Mouse (Mus musculus): Measurements from ENCODE around the gene Ppp1r3a. TPM values are rescaled to one million over a fixed set of nuclear protein-coding genes. Genes with fewer than 3 reads are reported as not detected.

Ppp1r3a gene
- polyA plus RNA-seq (2014; fragmentation: Nextera tagmentation; extraction: Ambion mirVana) = 0.18 TPM in 2 replicates

DNA sequence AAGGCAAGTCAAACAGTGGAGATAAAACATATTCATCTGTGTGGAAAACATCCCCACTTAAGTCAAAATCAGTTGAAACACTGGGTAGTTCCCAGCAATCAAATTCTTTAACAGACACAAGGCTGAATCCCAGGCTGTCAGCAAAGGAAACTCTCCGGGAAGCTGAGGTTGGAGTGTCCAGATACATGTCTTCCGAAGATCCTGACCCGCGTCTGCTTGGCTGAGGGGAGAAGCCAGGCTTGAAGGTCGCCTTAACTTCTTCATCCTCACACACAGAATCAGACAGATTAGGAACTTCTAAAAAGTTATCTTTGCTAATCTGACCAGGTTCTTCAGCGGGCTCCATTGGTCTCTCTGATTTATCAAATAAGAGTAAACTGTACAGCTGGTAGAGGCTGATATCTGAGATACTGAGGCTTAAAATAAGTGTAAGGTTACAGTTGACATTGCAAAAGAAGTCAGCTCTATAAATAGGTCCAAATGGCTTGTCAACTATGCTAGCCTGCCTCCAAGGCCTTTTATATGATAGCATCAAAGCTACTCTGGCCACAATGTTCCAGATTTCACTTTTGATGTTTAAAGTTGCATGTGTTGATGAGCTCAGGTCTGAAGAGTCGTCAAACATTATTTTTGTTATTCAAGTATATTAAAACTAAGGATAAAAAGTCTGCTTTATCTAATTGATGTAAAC, at the start of gene Ppp1r3a:
Ppp1r3a (minus strand) TSS at position 374 of the 691 bp plus-strand sequence.
- 59% methylated on average over 7 of the region's 7 CpGs for WGBS
- H3K4me3 ChIP-seq (ENCODE audit: low read depth, low read length) = no peak within 1 kb of the TSS
- no peak within 1 kb of the TSS for H3K9ac ChIP-seq

DNA sequence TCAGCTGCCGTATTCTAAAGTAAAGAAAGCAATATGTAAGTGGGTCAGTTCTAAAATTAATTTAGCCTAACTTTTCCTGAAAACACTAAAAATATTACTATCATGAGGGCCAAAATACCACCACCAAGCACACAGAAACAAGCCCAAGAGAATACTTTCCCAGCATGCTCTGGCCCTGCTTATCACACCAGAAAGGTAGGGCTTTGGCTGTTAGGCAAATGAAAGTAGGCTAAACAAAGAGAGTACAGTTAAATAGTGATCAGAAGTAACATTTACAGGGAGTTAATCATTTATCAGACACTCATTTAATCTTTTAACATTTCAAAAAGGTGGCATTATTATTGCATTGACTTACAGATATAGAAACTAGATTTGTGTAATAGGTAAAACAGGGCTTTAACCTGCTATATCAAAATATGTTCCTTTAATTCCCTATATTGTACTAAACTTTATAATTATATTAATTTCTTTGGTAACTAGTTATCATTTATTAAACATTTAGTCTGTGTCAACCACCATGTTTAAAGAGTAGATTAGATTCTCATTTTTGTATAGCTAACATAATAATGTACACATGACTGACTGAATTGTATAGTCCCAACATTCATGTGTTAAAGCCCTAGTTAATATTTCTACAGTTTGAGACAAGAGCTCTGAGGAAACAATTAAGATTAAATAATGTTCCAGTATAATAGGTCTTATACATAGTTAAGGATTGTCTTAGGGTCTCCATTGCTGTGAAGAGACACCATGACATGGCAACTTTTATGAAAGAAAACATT, 32.3 kb upstream of the Ppp1r3a start:
- WGBS = 91% methylated on average over 1 of the region's 1 CpGs
- H3K4me3 ChIP-seq (ENCODE audit: low read depth, low read length) = no peak overlapping the region
- no peaks in the 10 kb centered on the region for H3K4me1 ChIP-seq (ENCODE audit: insufficient read depth)
- no peak overlapping the region for H3K4me2 ChIP-seq
- no peaks in the 10 kb centered on the region for H3K36me3 ChIP-seq (ENCODE audit: insufficient read depth)
- no peaks in the 10 kb centered on the region for H3K27me3 ChIP-seq (ENCODE audit: insufficient read depth, low read length)
- H3K27ac ChIP-seq (ENCODE audit: low read depth) = no peak overlapping the region
- no peak for ATAC-seq (ENCODE audit: insufficient read depth)
- DNase-seq = no peak
- no peak overlapping the region for H3K9ac ChIP-seq
- H3K9me3 ChIP-seq (ENCODE audit: low read depth, low read length) = no peaks in the 10 kb centered on the region
- no peak for TF ChIP-seq CTCF (IDR thresholded peaks at IDR 0.05; ENCODE audit: low read depth)

More for the DNA sequence above, at the start of gene Ppp1r3a:
- TF ChIP-seq CTCF (IDR thresholded peaks at IDR 0.05; ENCODE audit: low read depth) = no peak
- no peak within 1 kb of the TSS for H3K27ac ChIP-seq (ENCODE audit: low read depth)
- no peaks in the 10 kb centered on the region for H3K27me3 ChIP-seq (ENCODE audit: insufficient read depth, low read length)
- no peaks in the 10 kb centered on the region for H3K36me3 ChIP-seq (ENCODE audit: insufficient read depth)
- no peak for ATAC-seq (ENCODE audit: insufficient read depth)
- no peak within 1 kb of the TSS for H3K4me2 ChIP-seq
- H3K9me3 ChIP-seq (ENCODE audit: low read depth, low read length) = no peaks in the 10 kb centered on the region
- H3K4me1 ChIP-seq (ENCODE audit: insufficient read depth) = no peaks in the 10 kb centered on the region
- peak; percentile 3 for DNase-seq

DNA sequence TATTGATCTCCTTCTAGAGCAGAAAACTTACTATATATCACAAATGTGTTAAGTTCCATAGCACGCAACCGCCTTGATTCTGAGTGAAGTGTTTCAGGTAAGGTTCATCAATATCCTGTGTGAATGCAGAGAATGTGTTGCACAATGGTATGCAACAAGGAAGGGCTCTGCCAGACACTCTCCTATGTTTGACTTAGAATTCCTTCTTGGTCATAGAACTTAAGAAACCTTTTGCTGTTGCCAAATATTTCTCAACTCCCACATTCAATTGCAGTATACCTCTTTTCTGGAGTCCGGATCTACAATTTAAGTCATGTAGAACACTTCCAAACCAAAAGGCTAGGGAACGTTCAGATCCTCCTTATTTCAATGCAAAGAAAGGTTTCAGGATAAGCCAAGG, 22.8 kb upstream of the Ppp1r3a start:
- WGBS = 79% methylated on average over 4 of the region's 4 CpGs
- Histone ChIP-seq H3K4me1 (ENCODE audit: insufficient read depth) (no peaks in the 10 kb centered on the region), H3K4me3 (ENCODE audit: low read depth, low read length) (no peak overlapping the region), H3K27me3 (ENCODE audit: insufficient read depth, low read length) (no peaks in the 10 kb centered on the region), H3K36me3 (ENCODE audit: insufficient read depth) (no peaks in the 10 kb centered on the region), H3K4me2 (no peak overlapping the region), H3K9me3 (ENCODE audit: low read depth, low read length) (no peaks in the 10 kb centered on the region), H3K9ac (no peak overlapping the region), H3K27ac (ENCODE audit: low read depth) (no peak overlapping the region)
- ATAC-seq (ENCODE audit: insufficient read depth) = no peak
- no peak for DNase-seq
- TF ChIP-seq CTCF (IDR thresholded peaks at IDR 0.05; ENCODE audit: low read depth) = no peak

DNA sequence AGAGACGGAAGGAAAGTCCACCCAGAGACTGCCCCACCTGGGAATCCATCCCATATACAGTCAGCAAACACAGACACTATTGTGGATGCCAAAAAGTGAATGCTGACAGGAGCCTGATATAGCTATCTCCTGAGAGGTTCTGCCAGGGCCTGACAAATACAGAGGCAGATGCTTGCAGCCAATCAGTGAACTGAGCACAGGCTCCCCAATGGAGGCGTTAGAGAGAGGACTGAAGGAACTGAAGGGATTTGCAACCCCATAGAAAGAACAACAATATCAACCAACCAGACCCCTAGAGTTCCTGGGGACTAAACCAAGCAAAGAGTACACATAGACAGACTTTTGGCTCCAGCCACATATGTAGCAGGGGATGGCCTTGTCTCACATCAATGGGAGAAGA, 16.6 kb upstream of the Ppp1r3a start:
- TF ChIP-seq CTCF (IDR thresholded peaks at IDR 0.05; ENCODE audit: low read depth) = no peak
- no peaks in the 10 kb centered on the region for H3K4me1 ChIP-seq (ENCODE audit: insufficient read depth)
- ATAC-seq (ENCODE audit: insufficient read depth) (no peak), DNase-seq (no peak)
- no peak overlapping the region for H3K4me2 ChIP-seq
- no peak overlapping the region for H3K9ac ChIP-seq
- no peaks in the 10 kb centered on the region for H3K27me3 ChIP-seq (ENCODE audit: insufficient read depth, low read length)
- 67% methylated on average over 2 of the region's 2 CpGs for WGBS
- no peak overlapping the region for H3K27ac ChIP-seq (ENCODE audit: low read depth)
- H3K36me3 ChIP-seq (ENCODE audit: insufficient read depth) = no peaks in the 10 kb centered on the region
- H3K4me3 ChIP-seq (ENCODE audit: low read depth, low read length) = no peak overlapping the region
- no peaks in the 10 kb centered on the region for H3K9me3 ChIP-seq (ENCODE audit: low read depth, low read length)

DNA sequence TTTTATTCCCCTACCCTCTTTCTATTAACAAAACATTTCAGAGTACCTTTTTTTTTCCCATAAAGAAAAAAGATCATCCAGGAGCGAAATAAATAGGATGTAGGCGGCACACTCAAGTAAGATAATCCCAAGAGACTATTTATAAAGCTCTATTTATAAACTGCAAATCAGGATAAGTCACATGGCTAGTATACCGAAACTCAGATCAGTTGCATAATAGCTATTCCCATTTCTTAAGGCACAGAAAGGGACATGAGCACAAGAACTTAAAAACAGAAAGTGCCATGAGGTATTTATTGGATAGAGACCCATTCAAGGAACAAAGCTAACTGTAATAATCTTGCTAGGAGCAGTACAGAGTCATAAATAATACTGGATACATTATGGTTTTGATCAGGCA, 2.4 kb upstream of the Ppp1r3a start:
- ATAC-seq (ENCODE audit: insufficient read depth) (no peak), DNase-seq (no peak)
- H3K27ac ChIP-seq (ENCODE audit: low read depth) = no peak overlapping the region
- 65% methylated on average over 3 of the region's 3 CpGs for WGBS
- H3K4me1 ChIP-seq (ENCODE audit: insufficient read depth) = no peaks in the 10 kb centered on the region
- no peak overlapping the region for H3K4me2 ChIP-seq
- no peak overlapping the region for H3K4me3 ChIP-seq (ENCODE audit: low read depth, low read length)
- no peak for TF ChIP-seq CTCF (IDR thresholded peaks at IDR 0.05; ENCODE audit: low read depth)
- H3K36me3 ChIP-seq (ENCODE audit: insufficient read depth) = no peaks in the 10 kb centered on the region
- no peaks in the 10 kb centered on the region for H3K27me3 ChIP-seq (ENCODE audit: insufficient read depth, low read length)
- no peak overlapping the region for H3K9ac ChIP-seq
- H3K9me3 ChIP-seq (ENCODE audit: low read depth, low read length) = no peaks in the 10 kb centered on the region

DNA sequence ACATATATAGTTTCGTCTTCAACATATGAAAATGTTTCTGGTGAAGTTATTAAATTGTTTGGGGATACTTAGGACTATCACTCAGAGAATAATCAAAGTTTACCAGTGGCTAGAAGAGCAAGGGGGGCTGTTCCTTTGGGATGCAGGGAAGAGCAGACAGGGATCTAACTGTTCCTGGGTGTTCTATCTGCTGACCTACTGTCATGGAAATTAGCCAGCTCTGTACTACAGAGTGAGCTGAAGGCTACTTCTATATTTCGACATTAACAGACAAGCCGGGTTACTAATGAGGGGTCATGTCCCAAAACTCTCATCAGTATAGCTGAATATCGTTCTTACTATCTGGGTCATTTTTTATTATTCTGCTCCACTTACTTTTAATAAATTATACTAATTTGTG, 1.6 kb downstream of the Ppp1r3a start:
- Histone ChIP-seq H3K9me3 (ENCODE audit: low read depth, low read length) (no peaks in the 10 kb centered on the region), H3K36me3 (ENCODE audit: insufficient read depth) (no peaks in the 10 kb centered on the region), H3K4me1 (ENCODE audit: insufficient read depth) (no peaks in the 10 kb centered on the region), H3K27me3 (ENCODE audit: insufficient read depth, low read length) (no peaks in the 10 kb centered on the region), H3K4me3 (ENCODE audit: low read depth, low read length) (no peak overlapping the region), H3K9ac (no peak overlapping the region), H3K27ac (ENCODE audit: low read depth) (no peak overlapping the region), H3K4me2 (no peak overlapping the region)
- no peak for TF ChIP-seq CTCF (IDR thresholded peaks at IDR 0.05; ENCODE audit: low read depth)
- ATAC-seq (ENCODE audit: insufficient read depth) (no peak), DNase-seq (no peak)
- WGBS = 67% methylated on average over 4 of the region's 4 CpGs

DNA sequence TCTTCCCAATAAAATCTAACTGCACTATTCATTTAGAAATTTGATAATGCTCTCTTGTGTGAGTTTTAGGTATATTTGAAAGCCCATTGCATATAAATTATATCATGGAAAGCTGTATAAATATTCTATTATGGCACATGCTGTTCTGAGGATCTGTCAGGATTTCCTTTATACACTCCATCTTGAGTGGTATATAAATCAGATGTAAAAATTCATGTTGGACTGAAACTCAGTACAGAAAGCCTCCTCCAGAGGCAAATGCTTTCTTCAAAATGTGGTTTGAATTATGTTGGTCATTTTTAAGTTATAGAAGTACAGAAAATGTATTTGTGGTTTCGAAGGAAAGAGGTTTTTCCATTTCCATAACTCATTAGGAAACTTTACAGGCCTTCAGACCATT, 2.9 kb downstream of the Ppp1r3a start:
- H3K9me3 ChIP-seq (ENCODE audit: low read depth, low read length) = no peaks in the 10 kb centered on the region
- no peak overlapping the region for H3K9ac ChIP-seq
- 47% methylated on average over 1 of the region's 1 CpGs for WGBS
- H3K36me3 ChIP-seq (ENCODE audit: insufficient read depth) = no peaks in the 10 kb centered on the region
- no peak for DNase-seq
- H3K4me1 ChIP-seq (ENCODE audit: insufficient read depth) = no peaks in the 10 kb centered on the region
- H3K4me2 ChIP-seq = no peak overlapping the region
- no peak overlapping the region for H3K27ac ChIP-seq (ENCODE audit: low read depth)
- no peaks in the 10 kb centered on the region for H3K27me3 ChIP-seq (ENCODE audit: insufficient read depth, low read length)
- ATAC-seq (ENCODE audit: insufficient read depth) = no peak
- no peak for TF ChIP-seq CTCF (IDR thresholded peaks at IDR 0.05; ENCODE audit: low read depth)
- no peak overlapping the region for H3K4me3 ChIP-seq (ENCODE audit: low read depth, low read length)
